Mouse (Mus musculus): Measurements from ENCODE around the gene Kmt5c.

Gene Kmt5c

DNA sequence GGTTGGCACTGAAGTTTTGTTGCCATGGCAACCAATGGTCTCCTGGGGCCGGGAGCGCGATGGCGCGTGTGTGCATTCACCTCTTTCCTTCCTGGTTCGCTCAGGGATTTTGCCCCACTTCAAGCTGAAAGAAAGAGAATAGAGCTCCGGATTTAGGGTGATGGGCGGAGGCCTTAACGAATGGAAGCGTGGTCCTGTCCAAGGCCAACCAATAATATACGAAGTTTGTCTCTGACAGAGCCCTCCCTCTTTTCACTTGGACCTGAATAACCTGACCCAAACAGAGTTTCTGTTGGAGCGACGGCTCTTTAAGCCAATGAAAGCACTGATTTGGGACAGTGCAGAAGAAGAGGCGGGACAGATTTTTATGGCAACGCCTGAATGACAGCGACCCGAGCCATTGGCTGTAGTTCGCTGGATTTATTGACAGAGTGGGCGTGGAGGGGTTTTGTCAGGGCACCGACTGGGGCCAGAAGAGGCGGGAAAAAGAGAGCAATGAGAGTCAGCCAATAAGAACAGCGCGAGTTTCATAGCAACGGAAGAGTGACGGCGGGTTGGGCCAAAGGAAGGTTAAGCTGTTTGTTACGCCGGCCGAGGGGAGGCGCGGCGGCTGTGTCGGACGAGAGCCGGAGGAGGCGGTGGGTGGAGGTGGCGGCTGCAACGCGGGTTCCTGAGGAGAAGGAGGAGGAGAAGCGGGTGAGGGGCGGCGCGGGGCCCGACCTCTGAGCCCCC, at the start of gene Kmt5c:
TSS of gene Kmt5c (plus strand) at position 572 of the 732 bp plus-strand sequence.
- peak; percentile 100 for DNase-seq

DNA sequence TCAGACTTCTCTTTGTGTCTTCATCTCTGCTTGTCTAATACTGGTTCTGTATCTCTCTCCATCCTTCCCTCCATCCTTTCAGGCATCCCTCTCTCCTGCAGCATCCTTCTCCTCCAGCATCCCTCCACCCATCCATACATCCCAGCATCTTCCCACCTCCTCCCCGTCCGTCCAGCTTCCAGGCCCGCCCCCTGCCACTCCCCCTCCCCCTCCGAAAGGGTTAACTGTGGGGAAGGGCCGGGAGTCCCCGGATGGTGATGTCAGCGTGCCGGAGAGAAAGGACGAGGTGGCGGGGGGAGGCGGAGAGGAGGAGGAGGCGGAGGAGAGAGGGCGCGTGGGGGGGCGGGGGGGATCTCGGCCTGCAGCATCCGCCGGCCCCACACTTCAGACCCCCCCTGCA, 49.5 kb upstream of the Kmt5c start, which contains the start of gene Brsk1:
TSS of gene Brsk1 (plus strand) at position 218 of the 400 bp plus-strand sequence.
- DNase-seq: peak; percentile 94

DNA sequence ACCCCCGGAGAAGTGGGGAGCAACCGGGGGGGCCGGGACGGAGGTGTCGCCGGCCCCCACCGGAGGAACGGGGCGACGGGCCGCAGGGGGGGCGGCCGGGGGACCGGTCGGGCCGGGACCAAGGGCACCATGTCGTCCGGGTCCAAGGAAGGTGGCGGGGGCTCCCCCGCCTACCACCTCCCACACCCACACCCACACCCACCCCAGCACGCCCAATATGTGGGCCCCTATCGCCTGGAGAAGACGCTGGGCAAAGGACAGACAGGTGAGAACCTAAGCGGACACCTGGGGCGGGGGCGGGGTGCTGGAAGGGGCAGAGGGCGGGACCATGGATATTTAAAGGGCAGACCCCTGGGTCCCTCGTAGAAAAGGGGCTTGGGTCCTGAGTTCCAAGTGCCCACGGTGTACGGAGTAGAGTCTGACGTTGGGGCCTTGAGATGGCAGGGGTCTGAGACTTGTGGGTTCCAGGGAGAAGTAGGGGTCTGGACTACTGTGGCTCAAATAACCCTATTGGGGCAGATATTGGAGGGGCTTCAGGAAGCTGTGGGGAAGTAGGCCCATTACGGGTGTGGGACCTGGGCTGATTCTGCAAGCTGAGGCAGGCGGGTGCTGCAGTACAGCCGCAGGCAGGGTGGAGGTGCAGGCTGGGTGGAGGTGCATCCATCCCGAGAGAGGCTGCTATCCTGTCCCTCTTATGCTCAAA, 48.8 kb upstream of the Kmt5c start:
- peak; percentile 89 for DNase-seq

DNA sequence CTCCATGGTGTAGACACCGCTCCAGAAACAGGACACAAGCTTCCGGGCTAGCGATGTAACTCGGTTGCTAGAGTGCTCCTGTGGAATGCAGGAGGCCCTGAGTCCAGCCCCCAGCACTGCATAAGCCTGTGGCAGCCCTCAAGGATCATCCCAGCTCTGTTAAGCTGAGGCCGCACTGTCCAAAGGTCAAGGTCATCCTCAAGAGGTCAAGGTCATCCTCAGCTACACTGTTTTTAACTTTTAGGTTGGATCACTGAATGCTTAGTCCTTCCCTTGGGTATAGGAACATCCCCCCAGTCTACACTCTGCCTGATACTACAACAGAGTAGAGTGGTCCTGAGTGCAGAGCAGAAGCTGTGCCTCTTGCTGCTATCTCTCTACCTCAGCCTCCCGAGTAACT, 46.9 kb upstream of the Kmt5c start:
- DNase-seq: no peak

DNA sequence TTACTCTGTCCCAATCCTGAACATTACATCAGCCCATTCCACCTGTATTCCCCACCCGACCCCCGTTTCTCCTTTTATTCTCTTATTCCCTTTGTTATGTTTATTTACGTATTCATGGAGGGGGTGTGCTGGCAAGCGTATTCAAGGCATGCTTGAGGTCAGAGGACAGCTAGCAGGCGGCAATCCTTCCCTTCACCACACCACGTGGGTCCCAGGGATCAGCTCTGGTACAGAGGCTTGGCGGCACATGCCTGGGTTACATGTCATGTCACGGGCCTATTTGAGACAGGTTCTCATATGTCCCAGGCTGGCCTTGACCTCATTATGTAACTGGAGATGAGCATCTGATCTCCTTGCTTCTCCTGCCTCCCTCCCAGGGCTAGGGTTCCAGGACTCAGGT, 37.6 kb upstream of the Kmt5c start:
- DNase-seq: no peak

DNA sequence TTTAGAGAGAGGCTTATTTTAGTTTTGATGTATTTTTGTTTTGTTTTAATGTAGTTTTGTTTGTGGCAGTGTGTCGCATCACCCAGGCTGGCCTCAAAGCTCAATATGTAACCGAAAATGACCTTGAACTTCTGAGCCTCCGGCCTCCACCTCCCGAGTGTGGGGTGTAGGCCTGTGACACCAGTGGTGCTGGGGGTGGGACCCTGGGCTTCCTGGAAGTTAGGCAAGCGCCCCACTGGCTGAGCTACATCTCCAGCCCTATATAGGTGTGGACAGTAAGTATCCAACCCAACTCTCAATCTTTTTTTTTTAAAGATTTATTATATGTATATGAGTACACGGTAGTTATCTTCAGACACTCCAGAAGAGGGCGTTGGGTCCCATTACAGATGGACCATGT, 36.7 kb upstream of the Kmt5c start:
- DNase-seq: no peak

DNA sequence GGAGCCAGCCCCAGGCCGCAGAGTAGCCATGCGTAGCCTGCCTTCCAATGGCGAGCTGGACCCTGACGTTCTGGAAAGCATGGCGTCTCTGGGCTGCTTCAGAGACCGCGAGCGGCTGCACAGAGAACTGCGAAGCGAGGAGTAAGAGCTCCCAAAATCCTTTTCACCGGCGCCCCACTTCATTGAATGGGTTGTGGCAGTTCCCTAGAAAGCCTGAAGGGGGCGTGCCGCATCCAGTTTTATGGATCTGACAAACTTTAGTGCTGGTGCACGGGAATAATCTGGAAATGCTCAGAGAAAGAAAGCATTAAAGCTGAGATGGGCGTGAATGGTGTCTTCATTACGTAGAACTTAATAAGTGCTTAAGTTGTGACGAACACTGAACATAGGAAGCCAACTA, 34.8 kb upstream of the Kmt5c start:
- DNase-seq: no peak

DNA sequence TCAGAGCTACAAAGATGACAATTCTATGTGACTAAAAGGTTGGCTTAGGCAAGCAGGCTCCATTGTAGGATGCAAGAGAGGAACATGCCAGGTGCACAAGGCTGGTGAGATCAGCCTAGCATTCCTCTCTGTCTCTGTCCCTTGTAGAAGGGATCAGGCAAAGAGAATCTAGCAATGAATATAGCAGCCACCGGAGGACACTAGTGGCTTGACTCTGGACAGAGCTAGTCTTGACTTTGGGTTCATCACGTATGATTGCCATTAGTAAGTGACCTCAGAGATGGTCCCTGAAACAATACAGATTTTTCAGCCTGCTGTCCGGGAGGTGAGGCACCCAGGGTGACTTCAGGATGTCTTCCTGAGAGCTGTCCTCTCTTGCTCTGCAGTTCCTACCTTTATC, 27.3 kb upstream of the Kmt5c start:
- DNase-seq: no peak

DNA sequence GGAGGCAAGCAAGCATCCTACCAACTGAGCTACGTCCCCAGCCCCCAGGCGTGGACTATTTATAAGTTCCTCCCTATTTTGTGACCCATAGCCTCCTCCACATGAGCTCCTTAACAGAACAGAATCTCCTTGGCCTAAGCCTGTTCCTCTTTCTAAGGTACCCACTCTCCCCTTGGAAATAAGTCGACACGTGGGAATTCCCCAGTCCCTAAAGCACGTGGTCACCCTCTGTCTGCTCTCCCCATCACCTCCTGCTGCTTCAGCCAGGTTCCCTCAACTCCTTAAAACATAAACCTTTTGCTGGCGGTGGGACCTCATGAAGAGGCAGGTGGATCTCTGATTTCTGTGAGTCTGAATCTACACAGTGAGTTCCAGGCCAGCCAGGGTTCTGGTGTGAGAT, 23.0 kb upstream of the Kmt5c start:
- DNase-seq: no peak

DNA sequence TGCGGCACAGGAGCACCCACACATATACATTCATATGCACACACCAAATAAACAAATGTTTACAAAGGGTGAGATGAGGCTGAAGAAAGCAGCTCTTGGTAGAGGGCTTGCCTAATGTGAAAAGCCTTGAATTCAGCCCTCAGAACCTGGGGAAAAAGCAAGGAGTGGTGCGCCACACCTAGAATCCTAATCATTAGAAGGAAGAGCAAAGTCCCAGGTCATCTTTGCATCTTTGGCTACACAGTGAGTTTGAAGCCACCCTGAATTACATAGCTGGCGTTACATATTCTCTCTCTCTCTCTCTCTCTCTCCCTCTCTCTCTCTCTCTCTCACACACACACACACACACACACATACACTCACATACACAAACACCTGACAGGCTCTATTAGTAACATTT, 20.6 kb upstream of the Kmt5c start:
- DNase-seq: no peak

DNA sequence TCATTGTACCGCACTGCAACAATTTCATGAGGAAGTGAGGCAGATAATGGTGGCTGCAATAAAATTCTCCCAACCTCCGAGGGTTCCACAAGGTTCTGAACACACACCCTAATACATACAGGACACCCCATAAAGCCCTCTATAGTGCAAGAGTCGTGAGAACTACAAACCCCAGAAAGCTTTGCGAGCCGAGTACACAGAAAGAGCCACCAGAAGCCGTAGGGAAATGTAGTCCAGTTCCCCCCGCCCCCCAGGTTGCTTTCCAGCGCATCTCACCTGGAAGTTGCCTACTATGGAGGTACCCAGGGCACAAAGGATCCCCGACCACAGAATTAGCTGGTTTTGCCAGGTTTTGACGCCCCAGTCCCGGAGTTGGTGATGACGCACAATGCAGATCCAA, 16.4 kb upstream of the Kmt5c start:
- DNase-seq: peak; percentile 94

DNA sequence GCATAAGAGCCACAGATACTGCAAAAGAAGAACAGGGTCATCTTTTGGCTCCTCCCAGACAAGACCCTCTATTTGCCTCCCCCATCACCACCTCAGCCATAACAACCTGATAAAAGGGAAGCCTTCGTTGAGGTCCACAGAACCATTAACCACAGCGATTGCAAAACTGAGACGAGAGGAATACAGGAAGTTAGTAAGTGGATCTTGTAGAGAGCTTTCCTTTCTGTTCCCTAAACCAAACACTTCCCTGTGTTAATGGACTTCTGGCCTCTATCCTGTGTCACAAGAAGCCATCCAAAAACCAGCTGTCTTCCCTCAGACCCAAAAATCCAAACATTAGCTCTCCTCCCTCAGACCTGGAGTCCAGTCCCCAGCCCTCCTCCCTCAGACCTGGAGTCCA, 15.6 kb upstream of the Kmt5c start:
- DNase-seq: no peak

DNA sequence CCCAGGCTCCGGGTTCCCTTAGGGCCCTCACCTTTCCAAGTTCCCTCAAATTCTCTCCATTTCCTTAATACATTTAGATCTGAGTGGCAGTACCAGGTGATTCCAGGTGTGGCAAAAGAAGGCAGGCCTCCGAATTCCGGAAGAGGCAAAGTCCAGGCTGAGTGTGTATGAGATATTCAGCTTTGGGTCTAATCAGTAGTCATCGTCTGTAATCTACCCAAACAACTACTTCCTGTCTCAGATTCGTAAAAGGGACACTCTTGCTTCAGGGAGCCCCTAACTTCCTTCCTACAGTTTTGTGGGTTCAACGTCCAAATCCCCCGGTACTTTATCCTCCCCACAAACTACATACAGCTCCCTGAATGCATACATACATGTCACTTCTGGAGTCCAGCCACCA, 14.7 kb upstream of the Kmt5c start, which contains the start of gene Tmem150b:
TSS of gene Tmem150b (minus strand) at position 81 of the 400 bp plus-strand sequence.
- DNase-seq: no peak

DNA sequence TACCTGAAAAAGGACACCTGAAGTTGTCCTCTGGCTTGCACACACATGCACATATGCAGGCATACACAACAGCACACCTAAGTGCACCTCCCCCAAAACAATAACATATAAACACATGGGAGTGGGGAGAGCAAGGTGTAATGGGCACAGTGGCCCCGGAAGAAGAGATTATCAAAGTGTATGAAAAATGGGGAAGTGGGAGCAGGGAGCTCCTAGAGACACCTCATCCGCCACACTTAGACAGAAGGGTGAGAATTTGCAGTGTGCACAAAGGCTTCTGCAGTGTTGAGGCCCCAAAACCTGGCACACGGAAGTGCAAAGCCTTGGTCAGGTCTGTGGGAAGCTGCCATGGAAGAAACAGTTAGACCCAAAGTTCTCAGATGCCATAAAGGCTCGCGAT, 8.8 kb upstream of the Kmt5c start:
- DNase-seq: no peak

DNA sequence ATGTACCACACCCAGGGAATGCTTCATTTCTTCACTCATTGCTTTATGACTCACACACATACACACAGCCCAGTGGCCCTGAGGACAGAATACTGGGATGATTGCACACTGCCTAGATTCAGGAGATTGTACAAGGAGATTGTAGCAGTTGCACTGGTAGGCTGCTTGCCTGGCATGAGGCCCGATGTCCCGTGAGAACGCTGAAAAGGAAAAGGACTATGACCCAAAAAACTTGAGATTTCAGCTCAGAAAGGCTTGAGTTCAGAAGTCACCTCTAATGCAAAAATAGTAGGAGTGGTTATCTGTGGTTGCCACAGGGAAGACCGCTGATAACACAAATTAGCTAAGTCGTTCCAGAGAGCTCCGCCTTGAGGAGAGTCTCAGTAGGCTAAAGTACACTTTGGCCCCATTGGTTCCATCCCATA, 6.9 kb upstream of the Kmt5c start:
- no peak for DNase-seq

DNA sequence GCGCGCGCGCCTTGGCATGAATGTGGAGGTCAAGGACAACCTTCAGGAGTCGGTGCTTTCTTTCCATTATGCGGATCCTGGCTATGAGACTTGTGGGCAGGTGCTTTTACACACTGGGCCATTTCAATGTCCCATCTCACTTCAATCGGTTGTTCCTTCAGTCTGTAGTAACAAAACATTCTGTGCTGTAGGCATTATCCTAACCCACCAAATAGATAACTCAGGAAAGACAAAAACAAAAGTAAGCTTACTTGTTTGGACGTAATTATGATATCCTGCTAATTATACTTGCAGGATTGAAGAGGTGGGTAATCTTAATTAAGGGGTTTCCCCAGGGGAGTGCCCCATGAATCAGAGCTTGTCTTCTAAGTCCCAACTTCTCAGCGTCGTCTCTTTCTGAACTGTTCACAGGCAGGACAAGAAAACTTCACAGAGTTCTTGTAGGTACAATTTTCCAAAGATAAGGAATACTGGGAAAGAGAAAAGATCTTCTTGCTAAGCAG, 823 bp upstream of the Kmt5c start:
- no peak for DNase-seq

DNA sequence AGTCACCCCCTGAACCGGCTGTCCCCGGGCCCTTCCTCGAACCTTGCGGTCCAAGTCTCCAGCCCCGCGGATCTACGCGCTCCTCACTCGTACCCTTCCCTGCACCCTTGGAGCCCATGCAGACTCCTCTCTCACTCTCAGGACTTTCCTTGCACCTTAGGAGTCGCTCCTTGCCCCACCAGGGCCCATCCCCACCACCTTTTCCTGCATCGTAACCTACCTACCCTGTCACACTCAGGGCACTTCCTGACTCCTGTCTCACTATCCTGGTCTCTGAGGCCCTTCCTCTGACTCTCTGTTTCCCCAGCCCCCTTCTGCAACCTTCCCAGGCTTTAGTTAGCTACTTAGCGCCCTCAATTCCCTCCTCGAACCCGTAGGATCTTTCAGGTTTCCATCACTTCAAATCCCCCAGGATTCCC, 403 bp downstream of the Kmt5c start:
- DNase-seq: no peak

DNA sequence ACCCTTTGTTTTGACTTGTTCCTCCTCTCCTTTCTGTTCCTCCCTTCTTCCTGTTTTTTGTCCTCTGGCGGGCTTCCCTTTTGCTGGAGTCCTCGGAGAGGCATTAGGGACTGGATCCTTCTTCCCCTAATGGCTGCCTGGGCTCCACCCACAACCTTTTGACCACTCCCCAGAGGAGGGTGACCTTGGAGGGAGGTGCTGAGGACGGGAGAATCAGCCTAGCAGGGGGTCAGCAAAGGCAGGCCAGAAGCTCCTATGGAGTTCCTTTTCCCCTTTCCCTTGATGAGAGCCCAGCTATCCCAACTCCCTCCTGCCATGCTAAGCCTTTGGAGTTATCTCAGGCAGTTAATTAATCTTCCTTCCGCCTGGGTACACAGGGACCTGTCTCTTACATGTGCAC, 1.2 kb downstream of the Kmt5c start:
- DNase-seq: peak; percentile 98

DNA sequence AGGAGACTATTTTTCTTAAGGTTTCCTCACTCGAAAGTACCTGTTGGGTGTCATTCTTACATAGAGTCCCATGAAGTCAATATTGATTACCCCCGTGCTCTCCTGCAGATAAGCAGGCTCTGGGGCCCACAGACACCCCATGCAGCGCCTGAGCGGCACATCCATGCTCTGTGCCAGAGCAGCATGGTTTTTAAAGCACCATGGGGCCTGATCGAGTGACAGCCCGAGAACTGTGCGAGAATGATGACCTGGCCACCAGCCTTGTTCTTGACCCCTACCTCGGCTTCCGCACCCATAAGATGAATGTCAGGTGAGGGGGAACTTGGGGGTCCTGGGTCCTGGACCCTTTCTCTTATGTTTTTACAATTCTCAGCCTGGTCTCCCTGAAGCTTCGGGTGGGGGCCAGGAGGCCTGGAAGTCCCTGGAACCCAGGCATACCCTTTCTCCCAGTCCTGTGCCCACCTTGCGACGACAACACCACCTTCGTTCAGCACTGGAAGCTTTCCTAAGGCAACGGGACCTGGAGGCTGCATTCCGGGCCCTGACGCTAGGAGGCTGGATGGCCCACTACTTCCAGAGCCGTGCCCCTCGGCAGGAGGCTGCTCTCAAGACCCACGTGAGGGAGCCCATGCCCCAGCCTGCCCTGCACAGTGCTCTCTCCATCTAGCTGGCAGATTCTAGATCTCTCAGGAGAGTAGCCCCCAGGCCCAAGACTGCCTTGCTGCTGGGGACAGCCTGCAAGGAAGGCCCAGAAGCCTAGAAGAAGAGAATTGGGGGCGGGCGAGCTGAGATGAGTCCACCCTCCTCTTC, 2.0 kb downstream of the Kmt5c start:
- DNase-seq: peak; percentile 92

DNA sequence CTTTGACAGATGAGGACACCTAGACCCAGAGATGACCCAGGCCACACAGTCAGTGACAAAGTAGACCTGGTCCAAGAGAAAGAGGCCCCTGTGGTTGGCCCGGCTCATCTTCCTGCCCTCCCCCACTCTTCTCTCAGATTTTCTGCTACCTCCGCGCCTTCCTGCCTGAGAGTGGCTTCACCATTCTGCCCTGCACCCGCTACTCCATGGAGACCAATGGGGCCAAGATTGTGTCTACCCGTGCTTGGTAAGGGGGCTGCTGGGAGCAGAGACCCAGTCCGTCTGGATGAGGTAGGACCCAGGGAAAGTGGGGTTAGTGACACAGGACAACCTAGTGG, 2.5 kb downstream of the Kmt5c start:
- no peak for DNase-seq

DNA sequence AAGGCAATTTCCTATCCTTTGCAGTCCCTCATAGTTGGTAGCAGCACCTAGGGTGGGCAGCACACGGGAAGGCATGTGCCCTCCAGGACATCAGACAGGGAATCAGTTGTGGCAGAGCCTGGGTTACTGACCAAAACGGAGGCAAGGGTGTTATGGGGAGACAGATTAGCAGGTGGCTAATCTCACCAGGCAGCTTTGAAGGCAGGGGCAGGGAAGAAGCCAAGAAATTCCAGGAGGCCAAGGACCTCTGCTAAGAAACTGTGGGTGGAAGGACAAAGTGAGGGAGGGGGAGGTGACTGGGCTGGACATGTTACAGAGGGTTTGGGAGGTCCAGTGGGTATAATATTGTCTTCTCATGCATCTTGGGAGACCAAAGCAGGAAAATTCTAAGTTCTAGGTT, 3.4 kb downstream of the Kmt5c start:
- DNase-seq: peak; percentile 74

DNA sequence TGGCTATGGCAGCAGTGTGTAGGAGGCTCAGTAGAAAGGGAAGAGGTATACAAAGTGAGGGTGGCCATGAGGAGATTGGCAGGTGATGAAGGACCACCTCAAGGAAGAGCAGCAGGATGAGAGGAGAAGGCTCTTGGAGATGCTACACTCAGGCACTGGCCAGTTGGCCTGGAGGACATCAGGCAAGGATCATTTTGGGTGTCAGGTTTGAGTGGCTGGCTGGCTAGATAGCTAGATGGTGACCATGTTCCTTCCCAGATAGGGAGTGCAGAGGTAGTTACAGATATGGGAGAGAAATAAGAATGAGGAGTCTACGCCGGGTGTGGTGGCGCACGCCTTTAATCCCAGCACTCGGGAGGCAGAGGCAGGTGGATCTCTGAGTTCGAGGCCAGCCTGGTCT, 5.0 kb downstream of the Kmt5c start:
- DNase-seq: peak; percentile 86

DNA sequence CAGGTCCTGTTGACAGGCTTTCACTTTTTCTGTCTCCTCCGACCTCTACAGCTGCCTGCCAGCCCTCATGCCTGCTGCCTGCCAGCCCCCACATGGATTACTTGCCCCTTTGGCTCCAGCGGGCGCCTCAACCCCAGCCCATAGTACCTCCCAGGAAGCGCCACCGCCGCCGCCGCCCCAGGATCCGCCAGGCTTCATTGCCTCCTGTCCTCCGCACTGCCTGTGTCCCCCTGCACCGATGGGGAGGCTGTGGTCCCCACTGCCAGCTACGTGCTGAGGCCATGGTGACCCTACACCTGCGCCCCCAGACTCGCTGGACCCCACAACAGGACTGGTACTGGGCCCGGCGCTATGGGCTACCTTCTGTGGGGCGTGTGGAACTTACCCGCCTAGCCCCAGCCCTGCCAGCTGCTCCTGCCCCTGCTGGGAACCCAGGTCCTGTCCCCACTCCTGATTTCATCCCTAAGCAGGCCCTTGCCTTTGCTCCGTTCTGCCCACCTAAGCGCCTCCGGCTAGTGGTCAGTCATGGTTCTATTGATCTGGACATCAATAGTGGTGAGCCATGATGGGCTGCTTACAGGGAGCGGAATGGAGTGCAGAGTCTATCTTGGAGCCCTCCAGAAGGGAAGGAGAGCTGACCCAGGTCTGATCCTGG, 6.5 kb downstream of the Kmt5c start:
- DNase-seq: peak; percentile 88

Measured in heart, adult 11 months (tissue).